Mouse (Mus musculus) urinary bladder, adult 2 months (tissue): Measurements from ENCODE around the gene Rps11. TPM values are rescaled to one million over a fixed set of nuclear protein-coding genes. Genes with fewer than 3 reads are reported as not detected.

ENCODE experiments used
- DNase-seq: peaks from one replicate; pipeline ENCODE4 v3.0.0; 2022; ENCODE audit warnings: low spot score
- polyA plus RNA-seq: library from polyadenylated mRNA; depleted of rRNA; stranded (reverse); fragments of >200 nt; gene quantifications from 2 replicates; pipeline ENCODE4 v1.2.3, GENCODE M21; 2012; rRNA removed

The Rps11 gene
- polyA plus RNA-seq, 1 experiment, result 903 TPM

GRCm38 (mm10) chr7:45086084-45086483, 38.2 kb downstream of the Rps11 start:
- DNase-seq, result no peak

- no peak for DNase-seq
Measured at GRCm38 (mm10) chr7:45083300-45083890, 40.8 kb downstream of the Rps11 start.

GRCm38 (mm10) chr7:45082401-45083299, 41.6 kb downstream of the Rps11 start:
- DNase-seq, result no peak

GRCm38 (mm10) chr7:45081016-45081415, 43.2 kb downstream of the Rps11 start:
- DNase-seq, result no peak

GRCm38 (mm10) chr7:45079856-45080255, 44.4 kb downstream of the Rps11 start:
- DNase-seq, result peak; percentile 79

GRCm38 (mm10) chr7:45078513-45078912, 45.7 kb downstream of the Rps11 start:
- DNase-seq, result peak; percentile 51

GRCm38 (mm10) chr7:45077829-45078228, 46.4 kb downstream of the Rps11 start:
- no peak for DNase-seq

- no peak for DNase-seq
Measured at GRCm38 (mm10) chr7:45077322-45077721, 46.9 kb downstream of the Rps11 start.

- no peak for DNase-seq
Measured at GRCm38 (mm10) chr7:45076501-45076900, 47.7 kb downstream of the Rps11 start.

- no peak for DNase-seq
Measured at GRCm38 (mm10) chr7:45075405-45075804, 48.8 kb downstream of the Rps11 start.

GRCm38 (mm10) chr7:45073949-45074348, 50.3 kb downstream of the Rps11 start:
- DNase-seq, result no peak

GRCm38 (mm10) chr7:45073171-45073707, 51.0 kb downstream of the Rps11 start:
- DNase-seq, result no peak

Other genes starting within 250 kb of the Rps11 start
- 57.8 and 66.1 TPM in 2 replicates for gene Med25, start 231.7 kb downstream of the Rps11 start, polyA plus RNA-seq
- 47.7 and 53.9 TPM in 2 replicates for gene Fuz, start 228.4 kb downstream of the Rps11 start, polyA plus RNA-seq
- gene Ap2a1, start 194.9 kb downstream of the Rps11 start, polyA plus RNA-seq, result 74.2 and 77.7 TPM in 2 replicates
- gene Tsks, start 181.2 kb downstream of the Rps11 start, polyA plus RNA-seq, result 0.03 and 0.08 TPM in 2 replicates
- gene Cpt1c, start 149.6 kb downstream of the Rps11 start, polyA plus RNA-seq, result 26.1 and 26.8 TPM in 2 replicates
- gene Prmt1, start 137.9 kb downstream of the Rps11 start, polyA plus RNA-seq, result 183 and 244 TPM in 2 replicates
- gene Irf3, start 126.8 kb downstream of the Rps11 start, polyA plus RNA-seq, result 133 and 171 TPM in 2 replicates
- gene Bcl2l12, start 125.7 kb downstream of the Rps11 start, polyA plus RNA-seq, result 28.6 and 34.8 TPM in 2 replicates
- gene Scaf1, start 108.1 kb downstream of the Rps11 start, polyA plus RNA-seq, result 58.4 and 63.5 TPM in 2 replicates
- 383 and 414 TPM in 2 replicates for gene Rras, start 106.5 kb downstream of the Rps11 start, polyA plus RNA-seq
- 5.1 and 18.2 TPM in 2 replicates for gene Prr12, start 71.6 kb downstream of the Rps11 start, polyA plus RNA-seq
- gene Nosip, start 62.0 kb downstream of the Rps11 start, polyA plus RNA-seq, result 59.9 and 69.6 TPM in 2 replicates
- gene Prrg2, start 61.8 kb downstream of the Rps11 start, polyA plus RNA-seq, result 37.6 and 46.5 TPM in 2 replicates
- gene Rcn3, start 32.2 kb downstream of the Rps11 start, polyA plus RNA-seq, result 277 and 317 TPM in 2 replicates
- 144 and 157 TPM in 2 replicates for gene Fcgrt, start 20.6 kb downstream of the Rps11 start, polyA plus RNA-seq
- gene Rpl13a, start 4.3 kb upstream of the Rps11 start, polyA plus RNA-seq, result 3,442 and 3,633 TPM in 2 replicates
- gene Gm45713, start 11.8 kb upstream of the Rps11 start, polyA plus RNA-seq, result 0.28 and 0.44 TPM in 2 replicates
- 74.5 and 83.1 TPM in 2 replicates for gene Flt3l, start 12.0 kb upstream of the Rps11 start, polyA plus RNA-seq
- 48.3 and 58.3 TPM in 2 replicates for gene Pih1d1, start 29.9 kb upstream of the Rps11 start, polyA plus RNA-seq
- gene Aldh16a1, start 30.1 kb upstream of the Rps11 start, polyA plus RNA-seq, result 27.7 and 30.9 TPM in 2 replicates
- gene Slc17a7, start 39.5 kb upstream of the Rps11 start, polyA plus RNA-seq, result 0.03 and 0.04 TPM in 2 replicates
- gene Gfy, start 55.1 kb upstream of the Rps11 start, polyA plus RNA-seq, result 0.03 TPM in 1 of 2 replicates, not detected in the other
- gene Pth2, start 56.6 kb upstream of the Rps11 start, polyA plus RNA-seq, result not detected in 2 replicates
- gene Ccdc155, start 80.5 kb upstream of the Rps11 start, polyA plus RNA-seq, result 0.12 and 0.15 TPM in 2 replicates
- 5.1 and 7.5 TPM in 2 replicates for gene Dkkl1, start 87.7 kb upstream of the Rps11 start, polyA plus RNA-seq
- 29.1 and 29.2 TPM in 2 replicates for gene Tead2, start 91.3 kb upstream of the Rps11 start, polyA plus RNA-seq
- 12.3 and 15.1 TPM in 2 replicates for gene Cd37, start 114.7 kb upstream of the Rps11 start, polyA plus RNA-seq
- gene Slc6a16, start 116.6 kb upstream of the Rps11 start, polyA plus RNA-seq, result not detected in 2 replicates
- gene Slc6a21, start 153.1 kb upstream of the Rps11 start, polyA plus RNA-seq, result not detected in 2 replicates
- 33.6 and 39.8 TPM in 2 replicates for gene Trpm4, start 209.3 kb upstream of the Rps11 start, polyA plus RNA-seq
- 0.59 and 1.1 TPM in 2 replicates for gene Hrc, start 210.9 kb upstream of the Rps11 start, polyA plus RNA-seq
- 1.4 and 1.9 TPM in 2 replicates for gene Ppfia3, start 242.6 kb upstream of the Rps11 start, polyA plus RNA-seq
- 19.2 and 21.0 TPM in 2 replicates for gene Lin7b, start 246.1 kb upstream of the Rps11 start, polyA plus RNA-seq